Mouse (Mus musculus): Measurements from ENCODE around the gene Trim27. TPM values are rescaled to one million over a fixed set of nuclear protein-coding genes. Genes with fewer than 3 reads are reported as not detected.

Gene Trim27
- polyA plus RNA-seq, 2 experiments from 2014 or later = 16.2 to 18.4 TPM

DNA sequence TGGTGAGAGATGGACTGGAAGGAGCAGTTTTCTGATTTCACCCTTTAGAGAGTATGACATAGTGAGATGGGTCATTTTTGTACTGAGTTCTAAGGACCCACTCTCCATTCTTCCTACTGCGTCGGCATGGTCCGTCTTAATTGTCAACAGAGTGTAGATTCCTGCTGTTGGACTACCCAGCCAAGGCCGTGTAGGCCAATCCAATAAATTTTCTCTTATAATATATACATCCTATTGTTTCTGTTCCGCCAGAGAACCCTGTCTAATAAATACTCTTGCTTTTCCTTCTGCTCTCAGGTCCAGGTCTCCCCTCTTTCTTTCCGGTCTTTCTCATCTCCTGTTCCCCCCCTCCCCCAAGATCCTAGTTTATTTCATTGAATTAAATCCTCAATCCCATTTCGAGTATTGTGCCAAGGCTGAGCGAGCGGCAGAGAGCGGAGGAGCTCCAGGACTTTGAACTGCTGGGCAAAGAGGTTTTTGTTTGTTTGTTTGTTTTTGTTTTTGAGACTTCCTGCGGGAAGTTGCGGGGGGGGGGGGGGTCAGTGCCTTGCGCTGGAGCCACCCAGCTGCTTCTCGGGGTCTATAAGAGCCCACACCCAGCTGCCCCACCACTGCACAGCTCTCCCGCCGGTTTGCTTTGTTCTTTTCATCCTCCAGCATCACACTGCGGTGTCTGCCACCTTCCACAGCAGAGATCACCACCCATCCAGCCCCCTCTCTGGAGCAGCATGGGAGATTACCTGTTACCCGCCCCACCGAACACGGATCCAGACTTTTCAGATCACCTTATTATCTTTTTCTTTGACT lies 42.6 kb downstream of the Trim27 start:
- peak; percentile 36 for ATAC-seq

- ATAC-seq = peak; percentile 46
Observed at GRCm38 (mm10) chr13:21222463-21223022, 43.3 kb downstream of the Trim27 start.

DNA sequence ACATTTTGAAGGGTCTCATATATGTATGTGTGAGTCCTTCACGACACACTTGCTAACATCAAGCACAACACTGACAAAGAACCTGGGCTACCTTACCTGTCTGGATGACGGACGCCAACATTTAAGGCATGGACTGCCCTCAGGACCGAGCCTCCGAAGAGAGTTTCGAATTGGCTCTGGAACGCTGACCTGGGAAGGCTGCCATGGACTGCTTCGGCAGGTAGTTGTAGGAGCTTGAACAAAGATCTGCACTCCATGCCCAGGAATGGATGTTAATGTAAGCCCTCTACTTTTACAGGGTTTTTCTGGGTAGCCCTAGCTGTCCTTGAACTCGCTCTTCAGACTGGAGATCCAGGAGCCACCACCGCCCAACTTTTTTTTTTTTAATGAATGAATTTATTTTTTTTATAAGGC lies 44.0 kb downstream of the Trim27 start:
- no peak for ATAC-seq

DNA sequence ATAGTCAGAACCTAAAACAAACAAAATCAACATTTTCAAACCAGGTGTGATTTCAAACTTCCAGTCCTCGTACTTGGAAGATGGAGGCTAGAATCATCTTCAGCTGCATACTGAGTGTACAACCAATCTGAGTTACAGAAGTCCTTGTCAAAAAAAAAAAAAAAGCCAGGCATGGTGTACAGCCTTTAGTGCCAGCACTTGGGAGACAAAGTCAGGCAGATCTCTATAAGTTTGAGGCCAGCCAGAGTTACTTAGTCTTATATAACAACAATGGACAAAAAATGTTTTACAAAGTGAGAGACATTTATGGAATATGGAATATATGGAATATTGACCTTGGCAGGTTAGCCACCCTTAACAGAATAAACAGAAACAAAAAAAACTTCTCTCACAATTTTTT lies 45.1 kb downstream of the Trim27 start:
- no peak for ATAC-seq

DNA sequence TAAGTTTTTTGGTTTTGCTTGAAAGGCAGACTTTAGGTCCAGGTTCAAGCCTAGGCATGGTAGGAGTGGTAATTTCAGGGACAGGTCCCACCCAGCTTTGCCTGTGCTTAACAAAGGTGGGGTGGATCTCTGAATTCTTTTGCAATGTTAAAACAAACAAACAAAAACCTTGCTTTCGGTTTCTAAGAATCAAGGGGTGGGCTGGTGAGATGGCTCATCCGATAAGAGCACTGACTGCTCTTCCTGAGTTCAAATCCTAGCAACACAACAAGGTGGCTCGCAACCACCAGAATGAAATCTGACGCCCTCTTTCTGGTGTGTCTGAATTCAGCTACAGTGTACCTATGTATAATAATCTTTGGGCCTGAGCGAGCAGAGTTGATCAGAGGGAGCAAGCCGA lies 46.0 kb downstream of the Trim27 start:
- no peak for ATAC-seq

DNA sequence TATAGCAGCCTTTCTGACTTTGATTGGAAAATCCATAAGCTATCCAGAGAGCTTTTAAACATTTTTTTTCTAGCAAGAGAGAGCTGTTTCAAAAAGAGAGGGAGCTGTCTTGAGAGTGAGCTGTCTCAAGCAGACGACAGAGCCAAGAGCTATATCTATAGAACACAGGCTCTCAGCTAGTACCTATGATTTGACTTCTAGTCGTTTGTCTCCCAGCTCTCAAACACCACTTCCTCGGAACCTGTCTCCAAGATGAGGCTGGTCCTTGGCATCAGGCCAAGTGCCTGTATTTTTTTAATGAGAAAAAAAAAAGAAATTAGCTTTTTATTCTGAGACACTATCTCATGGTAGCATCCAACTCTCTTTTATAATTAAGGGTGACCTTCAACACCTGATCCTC lies 46.8 kb downstream of the Trim27 start:
- ATAC-seq = no peak

GRCm38 (mm10) chr13:21233732-21234705 lies 54.8 kb downstream of the Trim27 start:
- no peak for ATAC-seq

DNA sequence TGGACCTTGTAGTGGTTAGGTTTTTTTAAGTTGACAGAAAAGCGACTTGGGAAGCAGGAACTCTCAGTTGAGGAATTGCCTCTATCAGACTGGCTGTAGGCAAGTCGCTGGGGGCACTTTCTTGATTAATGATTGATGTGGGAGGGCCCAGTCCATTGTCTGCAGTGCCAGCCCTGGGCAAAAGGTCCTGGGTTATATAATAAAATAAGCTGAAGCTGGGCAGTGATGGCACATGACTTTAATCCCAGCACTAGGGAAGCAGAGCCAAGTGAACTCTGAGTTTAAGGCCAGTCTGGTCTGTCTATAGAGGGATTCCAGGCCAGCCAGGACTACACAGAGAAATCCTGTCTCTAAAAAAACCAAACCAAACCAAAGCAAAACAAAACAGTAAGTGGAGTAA lies 57.5 kb downstream of the Trim27 start:
- ATAC-seq = no peak

DNA sequence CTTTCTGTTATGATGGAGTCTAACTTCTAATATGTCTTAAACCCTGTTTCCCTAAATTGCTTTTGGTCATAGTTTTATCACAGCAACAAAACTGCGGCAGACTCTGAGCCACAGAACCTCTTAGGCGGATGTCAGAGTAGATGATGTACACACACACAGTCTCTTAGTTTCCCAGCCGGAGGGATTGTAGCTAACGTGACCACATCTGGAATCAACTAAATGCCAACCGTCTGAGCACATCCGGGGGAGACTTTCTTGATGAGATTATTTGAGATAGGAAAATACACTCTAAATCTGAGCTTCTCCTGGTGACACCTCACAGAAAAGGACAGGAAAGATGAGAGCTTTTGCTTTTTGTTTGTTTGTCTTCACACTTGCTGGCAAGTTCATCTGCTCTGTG lies 57.9 kb downstream of the Trim27 start:
- ATAC-seq = no peak

DNA sequence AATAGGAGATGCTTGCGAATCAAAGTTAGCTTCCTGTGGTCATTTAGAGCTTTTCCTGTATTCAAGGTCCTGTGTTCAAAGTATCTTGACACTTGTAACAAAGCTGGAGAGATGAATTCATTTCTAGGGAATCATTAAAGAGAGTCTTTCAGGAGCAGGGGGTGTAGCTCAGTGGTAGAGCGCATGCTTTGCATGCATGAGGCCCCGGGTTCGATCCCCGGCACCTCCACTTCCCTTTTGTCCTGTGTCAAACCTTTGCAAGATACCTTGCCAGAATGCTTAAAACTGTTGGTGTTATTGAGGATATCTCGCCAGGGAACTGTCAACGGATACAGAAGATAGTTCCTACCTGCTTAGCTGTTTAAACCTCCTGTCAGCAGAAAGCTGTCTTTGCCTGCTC lies 61.5 kb downstream of the Trim27 start:
- ATAC-seq = no peak

DNA sequence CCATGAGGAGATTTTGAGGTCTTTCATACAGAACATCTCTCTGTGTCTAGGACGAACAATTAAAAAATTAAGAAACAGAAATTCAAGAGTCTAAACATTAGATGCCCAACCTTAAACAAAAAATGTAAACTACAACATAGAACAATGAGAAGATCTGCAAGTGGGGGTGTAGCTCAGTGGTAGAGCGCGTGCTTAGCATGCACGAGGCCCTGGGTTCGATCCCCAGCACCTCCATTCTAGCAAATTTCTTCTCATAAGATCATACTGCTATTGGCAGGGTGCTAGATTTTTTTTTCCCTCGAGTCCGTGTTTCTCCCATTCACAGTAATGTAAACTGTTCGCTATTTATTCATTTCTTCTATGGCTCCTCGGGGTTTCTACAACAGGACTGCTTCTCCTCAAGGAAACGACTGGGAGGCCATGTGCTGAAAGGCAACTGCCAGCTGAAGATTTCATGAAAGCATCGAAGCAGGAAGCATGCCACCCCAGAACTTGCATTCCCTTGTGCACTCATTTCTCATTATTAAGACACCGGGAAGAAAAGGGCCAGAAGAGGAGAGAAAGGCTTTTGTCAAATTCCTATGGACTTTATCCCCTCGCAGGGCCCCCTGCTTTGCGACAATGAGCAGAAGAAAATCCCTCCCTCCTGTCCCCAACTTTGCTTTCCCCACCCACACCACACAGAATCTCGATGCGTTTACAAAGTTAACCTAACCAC lies 63.3 kb downstream of the Trim27 start:
- no peak for ATAC-seq

DNA sequence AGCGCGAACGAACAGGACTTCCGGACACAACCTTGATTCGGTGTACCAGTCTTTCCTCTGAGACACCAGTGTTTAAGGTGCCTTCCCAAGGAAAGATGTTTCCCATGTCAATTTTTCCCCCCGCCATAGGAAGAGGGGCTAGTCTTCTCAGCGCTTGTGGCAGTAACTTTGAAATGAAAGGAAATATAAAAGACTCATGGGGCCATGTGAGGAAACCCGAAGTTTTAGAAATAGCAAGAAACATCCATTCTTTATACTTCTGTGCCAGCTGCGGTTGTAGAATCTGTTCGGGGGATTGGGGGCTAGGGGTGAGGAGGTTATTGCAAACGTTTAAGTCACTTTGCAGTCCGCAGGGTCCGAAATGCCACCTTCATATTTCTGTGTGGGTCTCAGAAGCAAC lies 64.0 kb downstream of the Trim27 start:
- ATAC-seq = no peak

DNA sequence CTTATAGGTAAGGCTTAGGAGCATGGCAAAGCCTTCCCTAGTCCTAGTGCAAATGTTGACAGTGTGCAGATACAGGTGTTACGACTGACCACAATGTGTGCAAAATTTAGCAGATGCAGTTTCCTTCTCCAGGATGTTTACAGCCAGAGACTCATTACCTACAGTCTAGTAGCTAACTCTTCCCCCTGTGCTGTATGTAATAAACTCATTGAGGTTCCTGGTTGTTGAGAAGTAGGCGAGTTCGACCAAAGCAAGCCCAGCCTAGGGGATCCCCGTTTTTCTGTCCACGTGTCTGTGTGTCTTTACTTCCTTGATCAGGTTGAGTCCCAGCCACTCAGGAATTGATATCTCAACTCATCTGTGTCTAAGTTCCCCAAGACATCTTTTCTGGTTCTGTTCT lies 64.8 kb downstream of the Trim27 start:
- ATAC-seq = no peak

Other genes starting within 250 kb of the Trim27 start
- gene Olfr1370, start 104.5 kb upstream of the Trim27 start, polyA plus RNA-seq (2017; shearing (Covaris generic)) = not detected
- gene Olfr1369-ps1, start 68.0 kb upstream of the Trim27 start, polyA plus RNA-seq (2017; shearing (Covaris generic)) = under 1 TPM; 0.09 to 0.13 TPM
- not detected for gene Olfr263, start 49.8 kb upstream of the Trim27 start, polyA plus RNA-seq (2017; shearing (Covaris generic))
- gene Olfr1368, start 33.6 kb upstream of the Trim27 start, polyA plus RNA-seq (2017; shearing (Covaris generic)) = not detected
- gene Gpx5, start 113.3 kb downstream of the Trim27 start, polyA plus RNA-seq (2017; shearing (Covaris generic)) = not detected
- gene Gpx6, start 132.7 kb downstream of the Trim27 start, polyA plus RNA-seq (2017; shearing (Covaris generic)) = not detected
- gene Olfr1367, start 167.5 kb downstream of the Trim27 start, polyA plus RNA-seq (2017; shearing (Covaris generic)) = not detected
- gene Zscan12, start 183.4 kb downstream of the Trim27 start, polyA plus RNA-seq (2017; shearing (Covaris generic)) = 1 to 10 TPM; 5.4 to 6.2 TPM
- gene Zkscan3, start 223.3 kb downstream of the Trim27 start, polyA plus RNA-seq (2017; shearing (Covaris generic)) = 10 to 100 TPM; 24.1 to 34.5 TPM